Mouse (Mus musculus): ENCODE data around the gene Tagln. TPM values are rescaled to one million over a fixed set of nuclear protein-coding genes. Genes with fewer than 3 reads are reported as not detected.

The Tagln gene
- polyA plus RNA-seq, 1 experiment = 103 TPM

GRCm38 (mm10) chr9:45946182-45946871 is 10.5 kb upstream of the Tagln start:
- DNase-seq (ENCODE audit: low read depth in 1 of 2, low spot score in 2 of 2) = no peak
- peaks cover 41% of the 10 kb centered on the region for H3K36me3 ChIP-seq (ENCODE audit: control insufficient read depth, insufficient read depth, low read length)

GRCm38 (mm10) chr9:45945721-45946120 is 9.9 kb upstream of the Tagln start:
- H3K27ac ChIP-seq (ENCODE audit: insufficient read depth, low read length) = peak overlapping the region; percentile 93
- no peak for DNase-seq (ENCODE audit: low read depth in 1 of 2, low spot score in 2 of 2)
- H3K4me3 ChIP-seq (ENCODE audit: extremely low read depth, insufficient read depth, insufficient read length) = no peak overlapping the region
- peaks cover 25% of the 10 kb centered on the region for H3K4me1 ChIP-seq (ENCODE audit: control insufficient read depth, insufficient read depth, insufficient read length)
- TF ChIP-seq POLR2A (IDR thresholded peaks at IDR 0.05; ENCODE audit: low read depth, low read length) (no peak), CTCF (IDR thresholded peaks at IDR 0.05; ENCODE audit: extremely low read depth, insufficient read depth, insufficient read length, insufficient replicate concordance) (no peak)
- H3K36me3 ChIP-seq (ENCODE audit: control insufficient read depth, insufficient read depth, low read length) = peaks cover 46% of the 10 kb centered on the region
- WGBS = 40% methylated on average over 13 of the region's 13 CpGs
- no peaks in the 10 kb centered on the region for H3K27me3 ChIP-seq (ENCODE audit: control insufficient read depth, insufficient read depth, low read length)

More at GRCm38 (mm10) chr9:45946182-45946871, 10.5 kb upstream of the Tagln start:
- peaks cover 25% of the 10 kb centered on the region for H3K4me1 ChIP-seq (ENCODE audit: control insufficient read depth, insufficient read depth, insufficient read length)
- WGBS = 85% methylated on average over 16 of the region's 16 CpGs
- no peak overlapping the region for H3K4me3 ChIP-seq (ENCODE audit: extremely low read depth, insufficient read depth, insufficient read length)
- no peak for TF ChIP-seq CTCF (IDR thresholded peaks at IDR 0.05; ENCODE audit: extremely low read depth, insufficient read depth, insufficient read length, insufficient replicate concordance)
- no peak for TF ChIP-seq POLR2A (IDR thresholded peaks at IDR 0.05; ENCODE audit: low read depth, low read length)
- peak overlapping the region; percentile 93 for H3K27ac ChIP-seq (ENCODE audit: insufficient read depth, low read length)
- H3K27me3 ChIP-seq (ENCODE audit: control insufficient read depth, insufficient read depth, low read length) = no peaks in the 10 kb centered on the region

GRCm38 (mm10) chr9:45944506-45945400 is 8.9 kb upstream of the Tagln start:
- 13% methylated on average over 13 of the region's 13 CpGs for WGBS
- peak; percentile 75 to 91 for DNase-seq (ENCODE audit: low read depth in 1 of 2, low spot score in 2 of 2)
- peak overlapping the region; percentile 93 for H3K27ac ChIP-seq (ENCODE audit: insufficient read depth, low read length)
- peaks cover 42% of the 10 kb centered on the region for H3K36me3 ChIP-seq (ENCODE audit: control insufficient read depth, insufficient read depth, low read length)
- TF ChIP-seq POLR2A (IDR thresholded peaks at IDR 0.05; ENCODE audit: low read depth, low read length) (peak; percentile 53), CTCF (IDR thresholded peaks at IDR 0.05; ENCODE audit: extremely low read depth, insufficient read depth, insufficient read length, insufficient replicate concordance) (no peak)
- peaks cover 25% of the 10 kb centered on the region for H3K4me1 ChIP-seq (ENCODE audit: control insufficient read depth, insufficient read depth, insufficient read length)
- H3K4me3 ChIP-seq (ENCODE audit: extremely low read depth, insufficient read depth, insufficient read length) = peak overlapping the region; percentile 23; the same call in 1 of the 2 replicates
- no peaks in the 10 kb centered on the region for H3K27me3 ChIP-seq (ENCODE audit: control insufficient read depth, insufficient read depth, low read length)

GRCm38 (mm10) chr9:45943628-45944505 is 8.0 kb upstream of the Tagln start:
- H3K36me3 ChIP-seq (ENCODE audit: control insufficient read depth, insufficient read depth, low read length) = peaks cover 41% of the 10 kb centered on the region
- H3K4me1 ChIP-seq (ENCODE audit: control insufficient read depth, insufficient read depth, insufficient read length) = peaks cover 25% of the 10 kb centered on the region
- WGBS = 81% methylated on average over 8 of the region's 8 CpGs
- no peak overlapping the region for H3K4me3 ChIP-seq (ENCODE audit: extremely low read depth, insufficient read depth, insufficient read length)
- no peaks in the 10 kb centered on the region for H3K27me3 ChIP-seq (ENCODE audit: control insufficient read depth, insufficient read depth, low read length)
- DNase-seq (ENCODE audit: low read depth in 1 of 2, low spot score in 2 of 2) = no peak
- TF ChIP-seq CTCF (IDR thresholded peaks at IDR 0.05; ENCODE audit: extremely low read depth, insufficient read depth, insufficient read length, insufficient replicate concordance) (no peak), POLR2A (IDR thresholded peaks at IDR 0.05; ENCODE audit: low read depth, low read length) (no peak)
- peak overlapping the region; percentile 93 for H3K27ac ChIP-seq (ENCODE audit: insufficient read depth, low read length)

- WGBS = 91% methylated on average over 8 of the region's 8 CpGs
- Histone ChIP-seq H3K4me1 (ENCODE audit: control insufficient read depth, insufficient read depth, insufficient read length) (peaks cover 25% of the 10 kb centered on the region), H3K36me3 (ENCODE audit: control insufficient read depth, insufficient read depth, low read length) (peaks cover 44% of the 10 kb centered on the region), H3K4me3 (ENCODE audit: extremely low read depth, insufficient read depth, insufficient read length) (no peak overlapping the region), H3K27ac (ENCODE audit: insufficient read depth, low read length) (no peak overlapping the region), H3K27me3 (ENCODE audit: control insufficient read depth, insufficient read depth, low read length) (no peaks in the 10 kb centered on the region)
- TF ChIP-seq POLR2A (IDR thresholded peaks at IDR 0.05; ENCODE audit: low read depth, low read length) (no peak), CTCF (IDR thresholded peaks at IDR 0.05; ENCODE audit: extremely low read depth, insufficient read depth, insufficient read length, insufficient replicate concordance) (no peak)
- no peak for DNase-seq (ENCODE audit: low read depth in 1 of 2, low spot score in 2 of 2)
Observed at GRCm38 (mm10) chr9:45942916-45943315, 7.1 kb upstream of the Tagln start.

GRCm38 (mm10) chr9:45942464-45942863 is 6.6 kb upstream of the Tagln start:
- Histone ChIP-seq H3K36me3 (ENCODE audit: control insufficient read depth, insufficient read depth, low read length) (peaks cover 42% of the 10 kb centered on the region), H3K27me3 (ENCODE audit: control insufficient read depth, insufficient read depth, low read length) (no peaks in the 10 kb centered on the region), H3K4me3 (ENCODE audit: extremely low read depth, insufficient read depth, insufficient read length) (no peak overlapping the region), H3K27ac (ENCODE audit: insufficient read depth, low read length) (no peak overlapping the region), H3K4me1 (ENCODE audit: control insufficient read depth, insufficient read depth, insufficient read length) (peaks cover 25% of the 10 kb centered on the region)
- TF ChIP-seq CTCF (IDR thresholded peaks at IDR 0.05; ENCODE audit: extremely low read depth, insufficient read depth, insufficient read length, insufficient replicate concordance) (no peak), POLR2A (IDR thresholded peaks at IDR 0.05; ENCODE audit: low read depth, low read length) (no peak)
- WGBS = 97% methylated on average over 16 of the region's 16 CpGs
- no peak for DNase-seq (ENCODE audit: low read depth in 1 of 2, low spot score in 2 of 2)

Measured in spleen, adult 2 months (tissue).